Mouse (Mus musculus): Measurements from ENCODE around the gene Gm10318.

Gene Gm10318

DNA sequence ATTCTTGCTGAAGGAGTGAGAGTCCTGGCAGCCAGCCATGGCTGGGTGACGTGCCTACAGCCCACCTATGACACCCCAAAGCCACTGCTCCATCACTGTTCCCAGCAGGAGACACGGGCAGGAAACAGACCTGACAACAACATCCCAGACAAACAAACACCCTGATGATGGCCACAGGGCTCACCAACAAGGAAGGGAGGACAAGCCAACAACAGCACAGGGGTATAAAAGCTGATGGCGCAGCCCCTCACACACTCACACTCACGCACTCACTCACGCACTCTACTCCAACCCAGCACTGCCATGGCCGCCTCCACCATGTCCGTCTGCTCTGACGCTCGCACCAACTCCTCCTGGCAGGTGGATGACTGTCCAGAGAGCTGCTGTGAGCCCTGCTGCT is at the start of gene Gm10318:
TSS of gene Gm10318 (plus strand) at position 301 of the 400 bp plus-strand sequence.
- no peak for DNase-seq (ENCODE audit: low read depth, low spot score)

DNA sequence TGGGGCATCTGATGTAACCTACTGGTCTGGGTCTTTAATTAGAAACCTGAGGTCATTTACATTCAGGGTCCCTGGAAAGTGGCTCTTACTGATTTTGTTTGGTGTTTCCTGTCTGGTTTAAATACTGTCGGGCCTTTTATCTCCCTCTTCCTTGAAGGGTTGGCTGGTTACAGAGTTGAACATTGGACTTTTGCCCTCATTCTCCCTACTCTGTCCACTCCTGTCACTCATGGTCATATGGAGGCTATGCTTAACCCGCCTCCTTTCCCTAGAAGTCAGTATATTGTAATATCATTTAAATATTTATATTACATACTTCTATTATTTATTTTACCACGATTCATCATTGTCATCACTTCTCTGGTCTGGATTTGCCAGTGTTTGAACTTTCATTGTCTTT is 48.6 kb upstream of the Gm10318 start:
- DNase-seq (ENCODE audit: low read depth, low spot score) = no peak

DNA sequence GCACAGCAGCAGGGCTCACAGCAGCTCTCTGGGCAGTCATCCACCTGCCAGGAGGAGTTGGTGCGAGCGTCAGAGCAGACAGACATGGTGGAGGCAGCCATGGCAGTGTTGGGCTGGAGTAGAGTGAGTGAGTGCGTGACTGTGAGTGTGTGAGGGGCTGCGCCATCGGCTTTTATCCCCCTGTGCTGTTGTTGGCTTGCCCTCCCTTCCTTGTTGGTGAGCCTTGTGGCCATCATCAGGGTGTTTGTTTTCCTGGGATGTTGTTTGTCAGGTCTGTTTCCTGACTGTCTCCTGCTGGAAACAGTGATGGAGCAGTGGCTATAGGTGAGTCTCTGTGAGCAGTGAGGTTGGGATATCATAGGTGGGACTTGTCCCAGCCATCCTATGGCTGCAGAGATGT is 40.9 kb upstream of the Gm10318 start, which contains the start of gene Gm9507:
TSS of gene Gm9507 (minus strand) at position 101 of the 400 bp plus-strand sequence.
- DNase-seq (ENCODE audit: low read depth, low spot score) = no peak

DNA sequence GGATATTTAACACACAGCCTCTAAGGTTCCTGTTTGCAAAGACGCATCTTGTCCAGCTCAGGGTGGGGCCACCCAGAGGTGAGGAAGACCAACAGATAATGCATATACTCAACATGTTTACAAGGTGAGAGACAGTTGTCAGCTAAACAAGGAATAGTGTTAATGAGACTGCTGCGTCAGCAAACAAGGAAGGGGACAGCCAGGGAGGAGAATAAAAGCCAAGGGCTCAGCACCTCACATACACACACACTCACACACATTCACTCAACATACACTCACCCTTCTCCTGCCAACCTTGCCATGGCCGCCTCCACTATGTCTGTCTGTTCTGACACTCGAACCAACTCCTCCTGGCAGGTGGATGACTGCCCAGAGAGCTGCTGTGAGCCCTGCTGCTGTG is 38.3 kb upstream of the Gm10318 start, which contains the start of gene Gm2696:
TSS of gene Gm2696 (plus strand) at position 301 of the 400 bp plus-strand sequence.
- DNase-seq (ENCODE audit: low read depth, low spot score) = no peak

DNA sequence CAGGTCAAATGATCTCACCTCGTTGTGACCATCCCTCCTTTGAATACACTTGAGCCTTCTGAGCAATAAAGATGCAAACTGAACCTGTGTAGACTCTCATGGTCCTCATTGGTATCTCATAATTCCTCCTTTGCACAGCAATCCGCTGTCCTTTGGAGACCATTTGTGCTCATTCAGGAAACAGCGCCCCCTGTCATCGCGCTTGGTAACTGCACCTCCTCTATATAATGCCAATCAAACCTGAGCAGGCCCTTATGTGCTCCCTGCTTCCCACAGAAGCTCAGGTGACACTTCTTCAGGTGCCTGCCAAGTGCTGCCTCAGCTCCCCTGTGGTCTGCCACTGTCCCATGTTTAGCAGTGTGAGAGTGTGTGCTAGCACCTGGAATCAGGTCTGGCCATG is 37.1 kb upstream of the Gm10318 start:
- no peak for DNase-seq (ENCODE audit: low read depth, low spot score)

DNA sequence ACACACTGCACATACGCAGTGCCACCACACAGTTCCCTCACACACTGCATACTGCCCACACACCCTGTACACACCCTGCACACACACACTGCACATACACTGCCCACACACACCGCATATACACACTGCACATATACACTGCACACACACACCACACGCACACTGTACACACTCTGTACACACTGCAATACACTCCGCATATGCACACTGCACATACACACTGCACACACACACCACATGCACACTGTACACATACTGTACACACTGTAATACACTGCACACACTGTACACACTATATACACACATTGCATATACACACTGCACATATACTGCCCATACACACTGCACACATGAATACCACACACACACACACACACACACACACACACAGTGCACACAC is 34.1 kb upstream of the Gm10318 start:
- no peak for DNase-seq (ENCODE audit: low read depth, low spot score)

DNA sequence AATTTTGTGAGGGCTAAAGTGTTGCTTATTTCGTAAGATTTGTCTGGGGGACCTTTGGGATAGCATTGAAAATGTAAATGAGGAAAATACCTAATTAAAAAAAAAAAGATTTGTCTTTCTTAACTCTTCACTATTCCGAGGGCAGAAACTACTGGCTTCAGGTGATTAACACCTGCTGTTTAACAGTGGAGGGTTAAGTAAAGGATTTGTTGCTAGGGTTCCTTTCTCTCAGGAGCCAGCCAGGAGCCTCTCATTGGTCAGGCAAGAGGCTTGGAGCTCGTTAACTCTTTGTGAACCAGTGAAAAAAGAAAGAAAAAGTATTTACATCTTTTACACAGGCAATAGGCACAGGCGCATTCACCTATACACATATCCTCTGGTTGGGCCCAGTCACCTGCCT is 33.5 kb upstream of the Gm10318 start:
- no peak for DNase-seq (ENCODE audit: low read depth, low spot score)

DNA sequence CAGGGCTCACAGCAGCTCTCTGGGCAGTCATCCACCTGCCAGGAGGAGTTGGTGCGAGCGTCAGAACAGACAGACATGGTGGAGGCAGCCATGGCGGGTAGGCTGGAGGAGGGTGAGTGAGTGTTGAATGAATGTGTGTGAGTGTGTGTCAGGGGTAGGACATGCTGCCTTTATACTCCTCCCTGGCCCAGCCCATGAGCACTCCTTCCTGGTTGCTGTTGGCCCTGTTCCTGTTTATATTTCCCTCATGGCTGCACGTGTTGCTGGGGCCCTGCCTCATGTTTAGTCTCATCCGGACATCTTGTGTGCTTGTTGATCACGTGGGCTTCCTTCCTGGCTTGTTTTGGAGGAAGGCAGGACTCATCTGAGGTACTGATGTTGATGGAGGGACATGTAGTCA is 25.7 kb upstream of the Gm10318 start, which contains the start of gene Krtap10-4:
TSS of gene Krtap10-4 (minus strand) at position 145 of the 400 bp plus-strand sequence.
- no peak for DNase-seq (ENCODE audit: low read depth, low spot score)

DNA sequence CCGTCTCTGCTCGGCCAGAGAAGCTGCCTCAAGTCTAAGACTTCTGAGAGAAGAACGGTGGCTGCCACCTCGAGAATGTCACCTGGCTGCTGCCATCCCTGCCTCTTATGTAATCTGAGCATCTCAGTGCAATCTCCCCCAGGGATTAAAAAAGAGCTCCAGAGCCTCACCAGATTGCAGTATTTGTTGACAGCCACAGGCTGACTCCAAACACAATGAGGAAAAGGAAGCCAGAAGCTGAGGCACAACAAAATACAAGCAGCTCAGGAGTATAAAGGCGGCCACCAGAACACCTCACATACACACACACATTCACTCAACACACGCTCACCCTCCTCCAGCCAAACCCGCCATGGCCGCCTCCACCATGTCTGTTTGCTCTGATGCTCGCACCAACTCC is 17.0 kb upstream of the Gm10318 start, which contains the start of gene Krtap10-10:
TSS of gene Krtap10-10 (plus strand) at position 301 of the 400 bp plus-strand sequence.
- DNase-seq (ENCODE audit: low read depth, low spot score) = peak; percentile 9

DNA sequence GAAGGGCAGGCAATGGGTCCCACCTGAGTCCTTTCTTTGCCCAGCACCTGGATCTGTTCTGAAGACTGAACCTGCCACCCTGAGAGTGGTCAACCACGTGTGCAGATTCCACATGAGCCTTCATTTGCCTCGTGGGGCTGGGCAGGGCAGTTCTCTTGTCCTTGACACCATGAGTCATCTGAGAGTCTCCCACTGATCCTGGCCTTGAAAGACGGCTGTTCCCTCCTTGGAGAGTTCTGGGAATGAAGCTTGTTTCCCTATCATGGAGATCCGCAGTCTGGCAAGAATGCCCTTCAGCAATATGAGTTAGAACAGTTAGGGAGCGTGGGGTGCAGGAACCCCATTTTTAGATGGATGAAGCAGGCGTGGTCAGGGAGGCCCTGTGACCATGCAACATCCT is 13.7 kb upstream of the Gm10318 start:
- no peak for DNase-seq (ENCODE audit: low read depth, low spot score)

DNA sequence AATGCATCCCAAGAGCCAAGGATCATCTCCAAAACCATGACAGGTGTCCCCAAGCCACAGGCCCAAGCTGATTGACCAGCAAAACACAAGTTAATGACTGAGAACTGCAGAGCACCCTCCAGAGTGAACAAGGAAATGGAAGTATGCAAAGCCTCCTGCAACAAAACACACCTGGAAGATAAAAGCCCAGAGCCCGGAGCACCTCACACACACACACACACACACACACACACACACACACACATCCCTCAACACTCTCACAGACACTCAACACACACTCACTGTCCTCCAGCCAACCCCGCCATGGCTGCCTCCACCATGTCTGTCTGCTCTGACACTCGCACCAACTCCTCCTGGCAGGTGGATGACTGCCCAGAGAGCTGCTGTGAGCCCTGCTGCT is 6.2 kb upstream of the Gm10318 start, which contains the start of gene Gm36176:
TSS of gene Gm36176 (plus strand) at position 301 of the 400 bp plus-strand sequence.
- no peak for DNase-seq (ENCODE audit: low read depth, low spot score)

DNA sequence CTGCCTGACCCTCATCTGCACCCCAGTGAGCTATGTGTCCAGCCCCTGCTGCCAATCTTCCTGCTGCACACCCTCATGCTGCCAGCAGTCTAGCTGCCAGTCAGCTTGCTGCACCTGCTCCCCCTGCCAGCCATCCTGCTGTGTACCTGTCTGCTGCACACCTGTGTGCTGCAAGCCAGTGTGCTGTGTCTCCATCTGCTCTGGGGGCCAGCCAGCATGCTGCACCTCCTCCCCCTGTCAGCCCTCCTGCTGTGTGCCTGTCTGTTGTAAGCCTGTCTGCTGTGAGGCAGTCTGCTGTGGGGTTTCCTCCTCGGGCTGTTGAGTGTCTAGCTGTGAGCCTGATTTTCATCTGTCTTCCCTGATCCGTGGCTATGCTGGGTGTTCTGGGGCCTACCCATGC is 5.7 kb upstream of the Gm10318 start:
- no peak for DNase-seq (ENCODE audit: low read depth, low spot score)

DNA sequence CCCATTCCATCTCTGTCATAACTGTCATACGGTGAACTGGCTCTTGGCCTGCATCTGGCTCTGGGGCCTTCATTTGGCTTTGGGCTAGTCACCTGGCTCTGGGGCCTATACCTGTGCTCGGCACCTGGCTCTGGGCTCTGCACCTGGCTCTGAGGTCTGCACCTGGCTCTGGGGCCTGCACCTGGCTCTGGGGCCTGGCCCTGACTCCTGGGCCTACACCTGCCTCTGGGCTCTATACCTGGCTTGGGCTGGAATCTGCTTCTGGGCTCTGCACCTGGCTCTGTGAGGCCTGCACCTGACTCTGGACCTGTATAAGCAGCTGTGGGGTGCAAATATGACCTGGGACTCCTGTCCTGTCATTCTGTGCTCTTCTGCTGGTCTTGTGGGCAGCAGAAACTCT is 5.1 kb upstream of the Gm10318 start:
- DNase-seq (ENCODE audit: low read depth, low spot score) = no peak

DNA sequence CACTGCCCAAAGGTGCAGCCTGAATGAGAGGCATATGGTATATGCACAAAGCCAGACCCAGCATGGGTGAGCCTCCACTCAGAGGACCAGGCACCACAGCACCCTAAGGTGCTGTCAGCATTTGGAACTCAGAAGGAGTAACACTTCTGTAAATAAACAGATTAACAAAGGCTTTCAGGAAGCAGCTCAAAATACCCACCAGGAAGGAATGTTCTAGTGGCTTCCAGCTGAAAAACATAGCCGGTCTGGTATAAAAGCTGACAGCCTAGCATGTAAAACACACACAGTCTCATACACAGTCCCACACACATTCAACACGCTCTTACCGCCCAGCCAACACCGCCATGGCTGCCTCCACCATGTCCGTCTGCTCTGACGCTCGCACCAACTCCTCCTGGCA is 9.0 kb downstream of the Gm10318 start, which contains the start of gene Gm3285:
TSS of gene Gm3285 (plus strand) at position 301 of the 400 bp plus-strand sequence.
- DNase-seq (ENCODE audit: low read depth, low spot score) = no peak

DNA sequence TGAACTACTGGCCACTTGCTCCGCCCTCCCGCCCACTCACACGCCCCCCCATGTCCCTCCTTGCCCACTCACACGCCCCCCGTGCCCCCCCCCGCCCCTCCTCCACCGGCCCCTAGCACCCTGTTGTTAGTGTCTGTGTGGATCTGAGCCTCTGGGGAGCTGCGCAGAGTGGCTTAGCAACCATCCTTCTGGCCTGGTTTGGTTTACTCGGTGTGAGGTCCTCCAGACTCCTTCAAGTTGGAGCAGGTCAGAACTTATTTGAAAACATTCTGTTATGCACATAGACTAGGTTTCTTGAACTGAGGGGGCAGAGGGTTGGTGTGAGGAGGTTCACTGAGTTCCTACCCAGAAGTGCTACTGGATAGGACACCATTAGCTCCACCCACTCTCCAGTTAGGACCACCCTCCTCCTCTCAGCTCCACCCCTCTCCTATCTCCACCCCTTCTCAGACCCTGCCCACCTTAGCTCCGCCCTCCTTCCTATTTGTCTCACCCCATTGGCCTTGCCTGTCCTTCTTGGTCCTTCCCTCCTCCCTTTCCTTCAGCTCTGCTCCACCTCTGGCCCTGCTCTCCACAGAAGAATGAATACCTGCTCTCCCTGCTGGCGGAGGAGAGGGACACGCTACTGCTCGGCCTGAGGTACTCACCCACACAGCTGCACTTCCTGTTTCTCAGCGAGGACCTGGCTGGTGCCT is 11.6 kb downstream of the Gm10318 start:
- DNase-seq (ENCODE audit: low read depth, low spot score) = no peak

DNA sequence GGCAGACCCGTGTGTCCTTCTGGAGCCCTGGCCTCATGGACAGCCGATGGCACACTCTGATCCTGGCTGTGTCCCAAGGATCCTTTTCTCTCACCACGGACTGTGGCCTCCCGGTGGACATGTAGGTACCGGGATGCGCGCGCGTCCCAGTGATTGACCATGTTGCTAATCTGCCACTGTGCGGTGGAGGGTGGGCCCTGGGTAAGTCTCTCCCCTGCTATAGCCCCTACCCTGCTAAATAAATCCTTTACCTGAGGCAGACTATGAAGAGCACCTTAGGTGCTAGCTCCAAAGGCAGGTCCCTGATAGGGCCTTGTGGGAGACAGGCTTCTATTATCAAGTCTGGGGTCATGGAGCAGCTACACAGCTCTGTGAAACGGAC is 12.1 kb downstream of the Gm10318 start:
- DNase-seq (ENCODE audit: low read depth, low spot score) = no peak

DNA sequence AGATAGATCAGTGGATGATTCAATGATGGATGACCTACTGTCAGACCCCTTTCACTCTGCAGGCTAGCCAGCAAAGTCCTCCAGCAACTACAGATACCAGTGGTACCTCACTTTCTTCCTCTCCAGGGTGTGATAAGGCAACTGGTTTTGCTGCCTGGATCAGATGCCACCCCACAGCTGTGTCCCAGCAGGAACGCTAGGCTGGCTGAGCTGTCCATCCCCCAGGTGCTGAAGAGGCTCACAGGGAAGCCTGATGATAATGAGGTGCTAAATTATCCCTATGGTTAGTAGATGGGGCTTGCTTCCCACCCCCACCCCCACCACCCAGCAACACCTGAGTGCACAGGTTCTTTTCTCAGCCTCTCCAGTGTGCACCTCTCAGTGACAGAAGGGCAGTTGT is 14.9 kb downstream of the Gm10318 start:
- DNase-seq (ENCODE audit: low read depth, low spot score) = no peak

DNA sequence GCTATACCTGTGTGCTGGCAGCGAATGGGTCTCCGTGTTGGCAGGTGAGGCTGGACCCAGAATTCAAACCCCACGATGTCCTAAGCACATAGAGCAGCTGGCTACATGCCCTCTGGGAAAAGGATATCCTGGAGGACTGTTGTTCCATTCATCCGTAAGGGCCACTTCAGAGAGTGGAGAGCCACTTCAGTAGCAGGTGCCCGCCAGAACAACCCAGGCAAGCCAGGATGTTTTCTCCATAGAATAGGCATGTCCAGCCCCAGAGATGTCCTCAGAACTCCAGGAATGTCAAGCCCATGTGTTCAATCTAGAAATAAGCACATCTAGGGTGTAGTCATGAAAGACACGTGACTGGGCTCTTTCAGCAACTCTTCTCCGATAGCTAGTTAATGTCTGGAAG is 17.0 kb downstream of the Gm10318 start:
- DNase-seq (ENCODE audit: low read depth, low spot score) = no peak

DNA sequence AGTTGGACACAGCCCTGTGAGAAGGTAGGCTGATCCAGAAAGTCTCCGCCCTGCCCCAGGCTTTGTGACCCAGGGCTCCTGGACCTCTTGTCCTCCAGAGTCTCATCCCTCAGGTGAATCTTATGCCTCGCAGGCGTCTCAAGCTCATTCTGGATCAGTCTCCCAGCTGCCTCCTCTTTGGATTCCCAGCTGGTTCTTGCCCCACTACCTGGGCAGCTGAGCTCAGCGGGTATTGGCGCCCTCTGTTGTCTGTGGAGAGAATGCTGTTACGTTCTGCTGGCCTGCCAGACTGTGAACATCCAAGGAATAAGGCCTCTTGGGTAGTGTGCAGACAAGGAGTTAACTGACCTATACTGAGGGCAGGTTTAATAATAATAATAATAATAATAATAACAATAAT is 26.3 kb downstream of the Gm10318 start:
- DNase-seq (ENCODE audit: low read depth, low spot score) = no peak

DNA sequence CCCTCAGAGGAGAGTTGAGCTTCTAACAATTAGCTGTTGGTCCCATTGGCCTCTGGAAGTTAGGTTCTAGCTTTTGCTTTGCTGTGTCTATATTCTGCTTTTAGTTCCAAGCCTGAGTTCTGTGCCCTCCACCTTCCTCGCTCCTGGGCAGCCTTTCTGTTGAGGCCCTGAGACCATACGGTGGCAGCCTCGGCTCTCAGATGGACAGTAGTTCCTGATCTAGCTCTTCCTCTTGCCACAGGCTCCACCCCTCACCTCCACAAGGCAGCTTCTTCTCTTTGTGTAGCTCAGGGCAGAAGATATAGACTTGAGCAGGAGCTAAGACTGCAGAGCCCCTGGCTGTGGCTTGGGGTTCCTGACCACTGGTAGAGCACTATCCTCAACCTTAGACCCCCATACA is 27.6 kb downstream of the Gm10318 start:
- no peak for DNase-seq (ENCODE audit: low read depth, low spot score)

DNA sequence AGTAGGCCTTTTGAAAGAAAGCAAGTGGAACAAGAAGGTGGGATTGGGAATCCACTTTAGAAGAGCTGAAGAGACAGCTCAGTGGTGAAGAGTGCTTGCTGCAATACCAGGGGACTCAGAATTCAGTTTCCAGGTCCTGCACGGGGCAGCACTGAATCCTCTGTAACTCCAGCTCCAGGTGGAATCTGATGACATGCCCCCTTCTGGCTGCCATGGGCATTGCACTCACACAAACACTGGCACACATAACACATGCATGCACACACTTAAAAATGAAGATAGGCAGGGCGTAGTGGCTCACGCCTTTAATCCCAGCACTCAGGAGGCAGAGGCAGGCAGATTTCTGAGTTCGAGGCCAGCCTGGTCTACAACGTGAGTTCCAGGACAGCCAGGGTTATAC is 29.9 kb downstream of the Gm10318 start:
- no peak for DNase-seq (ENCODE audit: low read depth, low spot score)

DNA sequence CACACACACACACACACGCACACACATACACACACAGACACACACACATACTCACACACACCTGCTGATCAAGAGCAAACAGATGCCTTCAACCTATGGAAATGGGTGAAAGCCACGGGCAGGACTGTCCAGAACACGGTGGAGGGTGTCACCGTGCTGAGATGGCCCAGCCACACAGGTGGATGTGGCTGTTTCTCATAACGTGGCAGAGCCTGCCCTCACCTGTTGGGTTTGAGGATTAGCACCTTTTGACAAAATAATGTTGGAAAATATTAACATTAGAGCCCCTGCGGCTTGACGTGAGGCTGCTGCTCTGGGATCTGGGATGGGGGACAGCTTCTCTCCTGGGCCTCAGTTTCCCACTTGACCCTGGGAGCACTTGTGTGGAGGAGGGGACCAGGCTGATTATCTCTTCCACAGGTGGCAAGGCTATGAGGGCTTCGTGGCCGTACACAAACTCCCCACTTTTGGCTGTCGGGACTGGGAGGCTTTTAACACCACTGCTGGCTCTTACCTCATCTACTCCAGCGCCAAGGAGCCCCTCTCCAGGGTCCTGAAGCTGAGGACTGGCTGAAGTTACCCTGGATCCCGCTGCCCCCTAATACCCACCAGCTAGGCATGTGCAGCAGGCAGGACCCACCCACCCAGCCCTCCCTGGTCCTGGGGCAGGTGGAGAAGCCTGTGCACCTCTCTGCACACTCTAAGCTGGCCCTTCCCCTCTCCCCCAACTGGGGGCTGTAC is 33.5 kb downstream of the Gm10318 start:
- DNase-seq (ENCODE audit: low read depth, low spot score) = no peak

All from telencephalon, adult 2 months (tissue).